Mouse (Mus musculus) A20 (cell line): ENCODE data around the gene Gcn1l1.
"Not testable (repeated sequence)": the region's sequence is repeated elsewhere in the genome, so short reads cannot be mapped to it uniquely, and the experiment has no call there.

Experiments
- DNase-seq: peaks from one replicate; pipeline ENCODE4 v3.0.0-alpha.2; 2011; ENCODE audit warnings: low read depth, low spot score

Gene Gcn1l1

GRCm38 (mm10) chr5:115564737-115565393, at the start of gene Gcn1l1:
Gene Gcn1l1, plus strand, starts transcription at chr5:115565254.
- DNase-seq: peak; percentile 88

- peak; percentile 86 for DNase-seq
These were observed 48.8 kb upstream of the Gcn1l1 start for GRCm38 (mm10) chr5:115516081-115516907.

- DNase-seq: no peak
These were observed 48.1 kb upstream of the Gcn1l1 start for GRCm38 (mm10) chr5:115516908-115517307.

GRCm38 (mm10) chr5:115517501-115517900, 47.6 kb upstream of the Gcn1l1 start:
- no peak for DNase-seq

GRCm38 (mm10) chr5:115518214-115518613, 46.8 kb upstream of the Gcn1l1 start:
- not testable (repeated sequence) for DNase-seq

GRCm38 (mm10) chr5:115520325-115520869, 44.7 kb upstream of the Gcn1l1 start:
- no peak for DNase-seq

GRCm38 (mm10) chr5:115521553-115522461, 43.2 kb upstream of the Gcn1l1 start:
- DNase-seq: peak; percentile 55

- DNase-seq: no peak
These were observed 42.5 kb upstream of the Gcn1l1 start for GRCm38 (mm10) chr5:115522531-115522930.

GRCm38 (mm10) chr5:115522981-115523499, 42.0 kb upstream of the Gcn1l1 start:
- DNase-seq: no peak

- DNase-seq: no peak
These were observed 41.1 kb upstream of the Gcn1l1 start for GRCm38 (mm10) chr5:115523971-115524370.

- DNase-seq: no peak
These were observed 40.6 kb upstream of the Gcn1l1 start for GRCm38 (mm10) chr5:115524471-115524870.

GRCm38 (mm10) chr5:115525416-115525815, 39.6 kb upstream of the Gcn1l1 start:
- DNase-seq: no peak

GRCm38 (mm10) chr5:115525943-115526342, 39.1 kb upstream of the Gcn1l1 start:
- DNase-seq: no peak

- DNase-seq: no peak
These were observed 38.4 kb upstream of the Gcn1l1 start for GRCm38 (mm10) chr5:115526456-115527202.

GRCm38 (mm10) chr5:115528128-115528527, 36.9 kb upstream of the Gcn1l1 start:
- no peak for DNase-seq

GRCm38 (mm10) chr5:115529364-115529741, 35.7 kb upstream of the Gcn1l1 start:
- DNase-seq: no peak

GRCm38 (mm10) chr5:115529742-115530446, 35.2 kb upstream of the Gcn1l1 start:
- DNase-seq: no peak

- DNase-seq: no peak
These were observed 34.6 kb upstream of the Gcn1l1 start for GRCm38 (mm10) chr5:115530447-115530809.

- no peak for DNase-seq
These were observed 33.3 kb upstream of the Gcn1l1 start for GRCm38 (mm10) chr5:115531671-115532270.

GRCm38 (mm10) chr5:115534290-115534731, 30.7 kb upstream of the Gcn1l1 start:
- no peak for DNase-seq
